Mouse (Mus musculus) neural tube, embryonic 14.5 days (tissue): ENCODE measurements around the gene Gpr137. TPM values are rescaled to one million over a fixed set of nuclear protein-coding genes. Genes with fewer than 3 reads are reported as not detected.
A peak's percentile ranks its signal among the peaks of the same experiment; 100 is the strongest.
"Not testable (repeated sequence)": the region's sequence is repeated elsewhere in the genome, so short reads cannot be mapped to it uniquely, and the experiment has no call there.

ENCODE experiments used
- ATAC-seq: fragments of 200-750 bp; cut with Nextera tagmentation; 2 replicates; pipeline ENCODE4 v1.8.0; 2017; ENCODE audit warnings: low read depth, mild to moderate bottlenecking, moderate TSS enrichment, moderate library complexity
- H3K27ac ChIP-seq: fragments of 300-500 bp; sonication (generic); 2 replicates; pipeline ENCODE4 v1.5.1; 2014; ENCODE audit warnings: low read depth, mild to moderate bottlenecking, control low read depth, low read length, moderate library complexity, mixed read lengths
- H3K27me3 ChIP-seq: fragments of 300-500 bp; sonication (generic); 2 replicates; pipeline ENCODE4 v1.6.1; 2014; ENCODE audit warnings: low read length; ENCODE audit not compliant: control insufficient read depth, insufficient read depth
- H3K36me3 ChIP-seq: fragments of 300-500 bp; sonication (generic); 2 replicates; pipeline ENCODE4 v1.6.1; 2014; ENCODE audit warnings: low read length, mixed read lengths; ENCODE audit not compliant: control insufficient read depth, insufficient read depth
- H3K4me1 ChIP-seq: fragments of 300-500 bp; sonication (generic); 2 replicates; pipeline ENCODE4 v1.6.1; 2014; ENCODE audit warnings: low read length; ENCODE audit not compliant: control insufficient read depth, insufficient read depth
- H3K4me2 ChIP-seq: fragments of 300-500 bp; sonication (generic); 2 replicates; pipeline ENCODE4 v1.6.1; 2014; ENCODE audit warnings: mild to moderate bottlenecking, low read depth, low read length, control low read depth
- H3K4me3 ChIP-seq: fragments of 300-500 bp; sonication (generic); 2 replicates; pipeline ENCODE4 v1.5.1; 2014; ENCODE audit warnings: low read depth, low read length, control low read depth, mixed read lengths
- H3K9ac ChIP-seq: fragments of 300-500 bp; sonication (generic); replicated peaks from 2 replicates; pipeline ENCODE4 v1.6.1; 2014; ENCODE audit warnings: low read depth, mild to moderate bottlenecking, control low read depth, low read length, mixed read lengths
- H3K9me3 ChIP-seq: fragments of 300-500 bp; sonication (generic); 2 replicates; pipeline ENCODE4 v1.6.1; 2016; ENCODE audit warnings: low read length; ENCODE audit not compliant: control insufficient read depth
- WGBS: fragments of 180-500 bp; shearing (Covaris S2); extraction: QIAGEN DNeasy Blood & Tissue Kit; methylation state at CpG from one replicate; pipeline ENCODE4 v1.1.7; 2014; 5-methylcytosine and 5-hydroxymethylcytosine counted together
- polyA plus RNA-seq: library from polyadenylated mRNA; unstranded; fragments of >200 nt; fragmentation: Nextera tagmentation; extraction: Ambion mirVana; gene quantifications from 2 replicates; pipeline ENCODE4 v1.2.1, GENCODE M21; 2014

Gene Gpr137
- 57.3 and 59.6 TPM in 2 replicates for polyA plus RNA-seq

DNA sequence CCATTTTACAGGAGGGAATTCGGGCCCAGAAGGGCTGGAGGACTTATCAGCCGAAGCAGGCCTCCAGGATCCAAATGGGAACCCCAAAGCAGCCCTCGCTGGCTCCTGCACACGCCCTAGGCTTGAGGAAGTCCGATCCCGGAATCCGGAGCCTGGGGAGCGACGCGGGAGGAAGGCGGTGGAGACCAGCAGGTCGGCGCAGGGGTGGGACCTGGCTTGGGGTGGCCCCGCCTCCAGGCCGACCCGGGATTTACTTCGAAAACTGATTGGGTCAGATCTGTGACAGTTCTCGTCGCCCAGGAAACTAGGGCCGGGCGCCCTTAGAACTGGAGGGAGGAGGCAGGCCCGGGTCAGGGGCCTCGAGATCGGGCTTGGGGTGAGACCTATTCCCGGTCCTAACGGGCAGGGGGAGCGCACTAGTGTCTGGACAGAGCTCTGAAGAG is at the start of gene Gpr137:
TSS of gene Gpr137 (minus strand) at position 232 of the 443 bp plus-strand sequence.
- Histone ChIP-seq H3K4me2 (peak within 1 kb of the TSS; percentile 100), H3K9ac (peak within 1 kb of the TSS; percentile 82), H3K9me3 (no peaks in the 10 kb centered on the region), H3K4me1 (peaks cover 22% of the 10 kb centered on the region), H3K27me3 (no peaks in the 10 kb centered on the region), H3K4me3 (peak within 1 kb of the TSS; percentile 85), H3K36me3 (no peaks in the 10 kb centered on the region), H3K27ac (peak within 1 kb of the TSS; percentile 94)
- peak; percentile 83 for ATAC-seq
- under 1% methylated on average over 27 of the region's 27 CpGs for WGBS

DNA sequence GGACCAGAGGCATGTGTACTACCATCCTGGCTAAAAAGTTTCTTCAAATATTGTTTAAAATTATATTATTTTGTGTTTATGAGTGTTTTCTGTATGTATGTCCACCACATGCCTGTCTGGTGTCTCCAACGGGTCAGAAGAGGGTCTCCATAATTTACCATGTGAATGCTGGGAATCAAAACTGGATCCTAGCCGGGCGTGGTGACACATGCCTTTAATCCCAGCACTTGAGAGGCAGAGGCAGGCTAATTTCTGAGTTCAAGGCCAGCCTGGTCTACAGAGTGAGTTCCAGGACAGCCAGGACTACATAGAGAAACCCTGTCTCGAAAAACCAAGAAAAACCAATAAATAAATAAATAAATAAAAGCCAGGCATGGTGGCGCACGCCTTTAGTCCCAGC is 48.9 kb upstream of the Gpr137 start:
- 91% methylated on average over 6 of the region's 6 CpGs for WGBS
- not testable (repeated sequence) for H3K9ac ChIP-seq, H3K9me3 ChIP-seq, H3K27me3 ChIP-seq, H3K27ac ChIP-seq, ATAC-seq, H3K36me3 ChIP-seq, H3K4me2 ChIP-seq, H3K4me3 ChIP-seq
- peaks cover 21% of the 10 kb centered on the region for H3K4me1 ChIP-seq

DNA sequence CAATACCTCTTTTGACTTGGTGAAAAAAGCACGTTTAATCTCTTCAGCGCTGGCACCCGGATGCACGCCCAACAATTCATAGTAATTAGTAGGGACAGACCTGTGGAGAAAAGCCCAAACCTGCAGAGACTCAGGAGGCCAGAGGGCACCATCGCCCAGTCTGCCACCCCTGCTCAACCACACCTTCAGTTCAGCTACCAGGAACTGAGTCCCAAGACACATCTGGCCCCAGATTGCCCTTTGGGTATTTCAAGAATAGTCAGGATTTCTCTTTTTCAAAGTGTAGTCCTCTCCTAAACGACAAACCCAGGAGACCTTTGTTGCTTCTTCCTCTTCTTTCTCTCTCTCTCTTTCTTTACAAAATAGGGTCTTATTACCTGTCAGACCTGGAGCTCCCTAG is 48.4 kb upstream of the Gpr137 start:
- peaks cover 21% of the 10 kb centered on the region for H3K4me1 ChIP-seq
- ATAC-seq = no peak
- no peaks in the 10 kb centered on the region for H3K27me3 ChIP-seq
- 87% methylated on average over 6 of the region's 6 CpGs for WGBS
- no peak overlapping the region for H3K4me3 ChIP-seq
- H3K27ac ChIP-seq = no peak overlapping the region
- no peak overlapping the region for H3K9ac ChIP-seq
- no peak overlapping the region for H3K4me2 ChIP-seq
- H3K9me3 ChIP-seq = no peaks in the 10 kb centered on the region
- H3K36me3 ChIP-seq = no peaks in the 10 kb centered on the region

DNA sequence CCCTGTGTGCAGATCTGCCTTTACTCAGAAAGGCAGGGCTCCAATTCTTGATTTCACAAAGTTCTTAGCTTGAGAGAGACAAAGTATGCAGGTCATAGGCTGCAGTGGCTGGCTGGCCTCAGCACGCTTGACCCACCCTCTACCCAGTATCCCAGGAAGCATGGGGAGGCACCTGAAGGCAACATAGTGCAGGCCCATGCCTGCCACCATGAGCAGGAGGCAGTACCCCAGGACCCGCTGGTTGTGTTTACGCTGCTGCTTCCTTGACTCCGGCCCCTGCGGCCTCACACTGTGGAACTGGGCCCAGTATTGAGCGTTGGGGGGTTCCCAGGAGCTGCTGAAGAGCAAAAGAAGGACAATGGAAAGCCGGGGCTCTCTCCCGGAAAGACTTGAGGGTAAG is 47.0 kb upstream of the Gpr137 start:
- Histone ChIP-seq H3K4me2 (no peak overlapping the region), H3K4me1 (peaks cover 10% of the 10 kb centered on the region), H3K36me3 (no peaks in the 10 kb centered on the region), H3K27me3 (no peaks in the 10 kb centered on the region), H3K27ac (no peak overlapping the region), H3K9ac (no peak overlapping the region), H3K4me3 (no peak overlapping the region), H3K9me3 (no peaks in the 10 kb centered on the region)
- ATAC-seq = no peak
- 91% methylated on average over 8 of the region's 8 CpGs for WGBS

DNA sequence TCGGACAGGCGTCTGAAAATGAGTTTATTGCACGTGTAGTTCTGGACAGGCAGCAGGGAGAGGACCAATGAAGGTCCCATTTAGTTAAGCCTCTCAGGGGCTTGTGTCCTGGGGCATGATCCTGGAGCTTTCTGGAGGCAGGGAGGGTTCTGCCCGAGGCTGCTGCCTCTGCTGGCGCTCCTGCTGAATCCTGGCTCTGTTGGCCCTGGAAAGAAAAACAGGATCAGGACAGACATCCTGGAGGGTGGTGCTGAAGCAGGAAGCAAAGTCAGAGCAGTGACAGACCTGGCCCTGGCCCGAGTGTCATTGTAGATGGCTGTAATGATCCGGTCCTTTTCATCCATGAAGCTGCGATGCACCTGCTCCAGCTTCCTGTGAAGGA is 45.6 kb upstream of the Gpr137 start:
- ATAC-seq = no peak
- no peaks in the 10 kb centered on the region for H3K36me3 ChIP-seq
- peaks cover 8% of the 10 kb centered on the region for H3K4me1 ChIP-seq
- H3K4me3 ChIP-seq = peak overlapping the region; percentile 70
- no peaks in the 10 kb centered on the region for H3K27me3 ChIP-seq
- H3K9me3 ChIP-seq = no peaks in the 10 kb centered on the region
- WGBS = 5% methylated on average over 8 of the region's 8 CpGs
- H3K4me2 ChIP-seq = peak overlapping the region; percentile 69
- H3K27ac ChIP-seq = peak overlapping the region; percentile 73; the same call in 1 of the 2 replicates
- H3K9ac ChIP-seq = peak overlapping the region; percentile 89

DNA sequence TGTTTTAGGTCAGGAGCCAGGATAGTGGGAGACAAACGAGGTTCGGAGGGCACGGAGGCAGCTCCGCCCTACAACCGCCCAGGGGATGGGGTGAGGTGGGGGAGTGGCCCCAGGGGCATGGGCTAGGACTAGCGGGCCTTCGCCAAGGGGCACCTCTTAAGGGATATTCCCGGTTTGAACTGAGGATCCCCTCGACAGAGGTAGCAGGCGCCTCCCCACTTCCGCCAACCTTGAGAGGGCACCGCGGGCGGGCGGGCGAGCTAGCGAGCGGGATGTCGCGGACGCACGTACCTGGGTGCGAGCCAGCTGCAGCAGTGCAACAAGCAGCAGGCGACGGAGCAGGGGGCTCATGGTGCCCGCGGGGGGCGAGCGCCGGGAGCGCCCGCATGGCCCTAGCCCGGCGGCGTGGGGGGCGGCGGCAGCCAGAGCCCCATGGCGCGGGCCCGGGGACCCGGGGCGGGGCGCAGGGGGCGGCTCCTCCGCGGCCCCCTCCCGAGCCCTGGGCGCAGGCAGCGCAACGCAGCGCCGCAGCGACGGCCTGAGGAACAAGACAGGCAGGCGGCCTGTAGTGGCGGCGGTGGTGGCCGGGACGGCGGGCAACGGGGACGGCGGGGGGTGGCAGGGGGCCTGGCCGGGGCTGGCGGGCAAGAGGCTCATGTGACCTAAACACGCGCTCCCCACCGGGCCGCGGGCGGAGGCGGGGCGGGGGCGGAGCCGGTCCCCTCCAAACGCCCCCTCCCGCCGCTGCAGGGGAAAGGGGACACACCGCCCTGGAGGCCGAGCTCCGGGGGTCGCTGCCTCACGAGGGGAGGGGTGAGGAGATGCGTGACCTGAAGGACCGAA is 45.0 kb upstream of the Gpr137 start, which contains the start of gene Vegfb:
TSS of gene Vegfb (minus strand) at position 591 of the 843 bp plus-strand sequence.
- 2% methylated on average over 73 of the region's 85 CpGs for WGBS
- Histone ChIP-seq H3K36me3 (peaks cover 3% of the 10 kb centered on the region; the same call in 1 of the 2 replicates), H3K27me3 (no peaks in the 10 kb centered on the region), H3K9me3 (no peaks in the 10 kb centered on the region), H3K4me2 (peak within 1 kb of the TSS; percentile 69), H3K27ac (peak within 1 kb of the TSS; percentile 73), H3K4me1 (peaks cover 6% of the 10 kb centered on the region; the same call in 1 of the 2 replicates), H3K4me3 (peak within 1 kb of the TSS; percentile 70), H3K9ac (peak within 1 kb of the TSS; percentile 89)
- ATAC-seq = peak; percentile 50

DNA sequence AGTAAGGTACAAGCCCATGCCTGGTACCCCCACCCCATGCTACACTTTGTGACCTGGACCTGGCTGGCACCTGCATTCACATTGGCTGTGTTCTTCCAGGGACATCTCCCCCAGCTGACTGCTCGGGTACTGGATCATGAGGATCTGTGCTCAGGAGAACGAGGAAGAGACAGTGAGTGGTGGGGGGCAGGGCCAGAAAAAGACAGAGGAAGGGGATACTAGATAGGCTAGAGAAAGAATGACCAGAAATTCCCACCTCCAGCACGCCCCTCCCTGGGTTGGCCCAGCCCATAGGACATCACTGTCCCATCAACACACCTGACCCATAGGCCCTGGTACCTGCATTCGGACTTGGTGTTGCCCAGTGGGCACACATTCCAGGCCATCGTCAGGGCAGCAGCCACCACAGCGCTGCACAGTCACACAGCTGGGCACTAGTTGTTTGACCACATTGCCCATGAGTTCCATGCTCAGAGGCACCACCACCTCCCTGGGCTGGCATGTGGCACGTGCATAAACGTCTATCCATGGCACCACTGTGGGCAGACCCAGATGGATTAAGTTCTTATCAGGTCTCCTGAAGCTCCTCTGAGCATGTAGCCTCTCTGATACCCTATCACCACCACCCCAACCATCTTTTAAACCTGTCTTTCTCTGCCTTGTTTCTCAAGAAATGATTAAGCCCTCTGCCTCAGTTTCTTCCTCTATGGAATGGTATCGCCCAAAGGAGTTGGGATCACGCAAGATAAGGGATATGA is 43.9 kb upstream of the Gpr137 start:
- no peak overlapping the region for H3K27ac ChIP-seq
- H3K36me3 ChIP-seq = peaks cover 7% of the 10 kb centered on the region; the same call in 1 of the 2 replicates
- peak overlapping the region; percentile 70; the same call in 1 of the 2 replicates for H3K4me3 ChIP-seq
- H3K4me1 ChIP-seq = peaks cover 6% of the 10 kb centered on the region
- no peak overlapping the region for H3K9ac ChIP-seq
- WGBS = 84% methylated on average over 10 of the region's 10 CpGs
- H3K9me3 ChIP-seq = no peaks in the 10 kb centered on the region
- H3K4me2 ChIP-seq = peak overlapping the region; percentile 69
- H3K27me3 ChIP-seq = no peaks in the 10 kb centered on the region
- no peak for ATAC-seq

DNA sequence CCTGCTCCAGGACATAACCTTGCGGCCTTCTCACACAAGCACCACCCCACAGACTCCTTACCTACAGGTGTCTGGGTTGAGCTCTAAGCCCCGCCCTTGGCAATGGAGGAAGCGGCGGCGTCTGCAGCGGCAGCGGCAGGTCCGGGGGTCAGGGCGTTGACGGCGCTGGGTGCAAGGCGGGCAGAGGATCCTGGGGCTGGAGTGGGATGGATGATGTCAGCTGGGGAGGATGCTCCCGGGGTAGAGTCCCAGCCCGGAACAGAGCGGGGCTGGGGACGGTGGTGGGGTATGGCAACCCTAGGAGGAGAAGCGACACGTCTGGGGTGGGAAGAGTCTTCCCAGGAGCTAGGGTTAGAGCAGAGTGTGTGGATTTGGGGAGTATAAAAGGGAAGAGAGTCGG is 43.0 kb upstream of the Gpr137 start:
- peaks cover 10% of the 10 kb centered on the region for H3K4me1 ChIP-seq
- H3K4me2 ChIP-seq = no peak overlapping the region
- no peaks in the 10 kb centered on the region for H3K9me3 ChIP-seq
- H3K27me3 ChIP-seq = no peaks in the 10 kb centered on the region
- 83% methylated on average over 19 of the region's 19 CpGs for WGBS
- no peak overlapping the region for H3K9ac ChIP-seq
- H3K36me3 ChIP-seq = peaks cover 7% of the 10 kb centered on the region; the same call in 1 of the 2 replicates
- H3K27ac ChIP-seq = no peak overlapping the region
- H3K4me3 ChIP-seq = no peak overlapping the region
- no peak for ATAC-seq

DNA sequence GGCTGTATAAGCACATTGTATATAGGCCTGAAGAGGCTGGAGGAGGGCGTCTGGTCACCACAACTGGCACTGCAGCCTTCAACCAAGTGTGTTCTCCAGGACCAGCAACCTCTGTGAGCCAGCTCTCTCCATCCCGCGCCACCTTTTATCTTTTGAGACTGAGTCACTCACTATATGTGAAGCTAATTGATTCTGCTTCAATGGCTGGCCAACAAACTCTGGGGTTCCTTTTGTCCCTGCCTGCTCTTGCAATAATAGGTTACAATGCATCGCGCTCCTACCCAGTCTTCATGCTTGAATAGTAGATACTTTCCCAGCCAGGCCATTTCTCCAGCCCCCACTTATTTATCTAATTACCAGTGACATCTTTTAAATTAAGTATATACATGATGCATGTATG is 41.3 kb upstream of the Gpr137 start:
- Histone ChIP-seq H3K4me3 (no peak overlapping the region), H3K4me2 (no peak overlapping the region), H3K27ac (no peak overlapping the region), H3K27me3 (no peaks in the 10 kb centered on the region), H3K9ac (no peak overlapping the region), H3K4me1 (peaks cover 20% of the 10 kb centered on the region), H3K9me3 (no peaks in the 10 kb centered on the region), H3K36me3 (peaks cover 8% of the 10 kb centered on the region)
- 41% methylated on average over 5 of the region's 5 CpGs for WGBS
- no peak for ATAC-seq
